Mouse (Mus musculus): ENCODE measurements around the gene Nup160. TPM values are rescaled to one million over a fixed set of nuclear protein-coding genes. Genes with fewer than 3 reads are reported as not detected.

The Nup160 gene
- polyA plus RNA-seq, 1 experiment, result 7.8 TPM

DNA sequence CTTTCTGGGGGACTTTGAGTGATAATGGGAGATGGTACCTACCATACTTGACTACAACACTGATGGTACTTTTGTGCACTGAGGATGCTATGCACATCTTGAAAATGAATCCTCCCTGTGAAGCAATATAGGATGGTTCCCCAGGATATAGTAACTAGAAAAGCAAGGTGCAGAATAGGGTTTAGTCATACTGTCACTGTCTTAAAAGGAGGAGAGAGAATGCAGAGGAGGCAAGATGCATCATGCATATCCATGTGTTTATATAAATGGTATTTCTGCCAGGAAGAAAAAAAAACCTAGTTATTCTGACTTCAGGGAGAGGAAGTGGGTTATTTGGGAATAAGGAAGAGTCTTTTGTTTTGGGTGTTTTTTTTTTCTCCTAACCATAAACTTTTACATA is 42.3 kb upstream of the Nup160 start:
- Histone ChIP-seq H3K27me3 (ENCODE audit: control insufficient read depth, insufficient read depth, insufficient read length) (no peaks in the 10 kb centered on the region), H3ac (ENCODE audit: control insufficient read depth, insufficient read length) (no peak overlapping the region), H3K4me3 (no peak overlapping the region), H3K36me3 (ENCODE audit: control insufficient read depth, insufficient read depth) (no peaks in the 10 kb centered on the region), H3K4me2 (ENCODE audit: low read depth) (no peak overlapping the region), H3K79me2 (ENCODE audit: control insufficient read depth, insufficient read depth) (no peaks in the 10 kb centered on the region)
- no peak for TF ChIP-seq USF1 (IDR thresholded peaks at IDR 0.05; ENCODE audit: low read depth)
- no peak for TF ChIP-seq E2F4 (IDR thresholded peaks at IDR 0.05; ENCODE audit: insufficient read depth)
- no peak for TF ChIP-seq TCF12 (IDR thresholded peaks at IDR 0.05; ENCODE audit: insufficient read depth, poor library complexity, severe bottlenecking)
- TF ChIP-seq SRF (IDR thresholded peaks at IDR 0.05; ENCODE audit: control insufficient read depth, insufficient read length, low read depth), result no peak
- TF ChIP-seq POLR2AphosphoS2 (IDR thresholded peaks at IDR 0.05; ENCODE audit: insufficient read length, low read depth), result no peak

GRCm38 (mm10) chr2:90635085-90635723 is 41.8 kb upstream of the Nup160 start:
- Histone ChIP-seq H3ac (ENCODE audit: control insufficient read depth, insufficient read length) (no peak overlapping the region), H3K4me3 (no peak overlapping the region), H3K36me3 (ENCODE audit: control insufficient read depth, insufficient read depth) (no peaks in the 10 kb centered on the region), H3K4me2 (ENCODE audit: low read depth) (no peak overlapping the region), H3K27me3 (ENCODE audit: control insufficient read depth, insufficient read depth, insufficient read length) (no peaks in the 10 kb centered on the region), H3K79me2 (ENCODE audit: control insufficient read depth, insufficient read depth) (no peaks in the 10 kb centered on the region)
- TF ChIP-seq POLR2A (IDR thresholded peaks at IDR 0.05; ENCODE audit: insufficient read length, low read depth), result no peak
- no peak for TF ChIP-seq USF1 (IDR thresholded peaks at IDR 0.05; ENCODE audit: low read depth)
- TF ChIP-seq CEBPB (IDR thresholded peaks at IDR 0.05; ENCODE audit: insufficient read depth, poor library complexity, severe bottlenecking), result no peak
- no peak for TF ChIP-seq MYOD1 (IDR thresholded peaks at IDR 0.05; ENCODE audit: control insufficient read depth in 1 of 3, insufficient read length in 2 of 3, low read depth in 2 of 3)
- no peak for TF ChIP-seq TCF12 (IDR thresholded peaks at IDR 0.05; ENCODE audit: insufficient read depth, poor library complexity, severe bottlenecking)
- TF ChIP-seq TCF3 (IDR thresholded peaks at IDR 0.05; ENCODE audit: insufficient read length, low read depth), result no peak
- no peak for TF ChIP-seq MAX (IDR thresholded peaks at IDR 0.05; ENCODE audit: low read depth)
- no peak for TF ChIP-seq POLR2AphosphoS2 (IDR thresholded peaks at IDR 0.05; ENCODE audit: insufficient read length, low read depth)
- no peak for TF ChIP-seq REST (IDR thresholded peaks at IDR 0.05; ENCODE audit: insufficient read depth, insufficient read length)
- no peak for TF ChIP-seq MYOG (IDR thresholded peaks at IDR 0.05; ENCODE audit: control insufficient read depth in 1 of 3, insufficient read depth in 1 of 3, insufficient read length in 2 of 3, low read depth in 2 of 3)
- no peak for TF ChIP-seq E2F4 (IDR thresholded peaks at IDR 0.05; ENCODE audit: insufficient read depth)
- no peak for TF ChIP-seq SRF (IDR thresholded peaks at IDR 0.05; ENCODE audit: control insufficient read depth, insufficient read length, low read depth)

- H3ac ChIP-seq (ENCODE audit: control insufficient read depth, insufficient read length), result no peak overlapping the region
- H3K27me3 ChIP-seq (ENCODE audit: control insufficient read depth, insufficient read depth, insufficient read length), result no peaks in the 10 kb centered on the region
- no peaks in the 10 kb centered on the region for H3K79me2 ChIP-seq (ENCODE audit: control insufficient read depth, insufficient read depth)
- no peaks in the 10 kb centered on the region for H3K36me3 ChIP-seq (ENCODE audit: control insufficient read depth, insufficient read depth)
- no peak overlapping the region for H3K4me3 ChIP-seq
- no peak overlapping the region for H3K4me2 ChIP-seq (ENCODE audit: low read depth)
- TF ChIP-seq USF1 (IDR thresholded peaks at IDR 0.05; ENCODE audit: low read depth) (peak; percentile 95), MAX (IDR thresholded peaks at IDR 0.05; ENCODE audit: low read depth) (no peak)
Observed at GRCm38 (mm10) chr2:90636853-90637252, 40.2 kb upstream of the Nup160 start.

- Histone ChIP-seq H3K79me2 (ENCODE audit: control insufficient read depth, insufficient read depth) (no peaks in the 10 kb centered on the region), H3ac (ENCODE audit: control insufficient read depth, insufficient read length) (no peak overlapping the region), H3K4me2 (ENCODE audit: low read depth) (no peak overlapping the region), H3K36me3 (ENCODE audit: control insufficient read depth, insufficient read depth) (no peaks in the 10 kb centered on the region), H3K4me3 (no peak overlapping the region), H3K27me3 (ENCODE audit: control insufficient read depth, insufficient read depth, insufficient read length) (no peaks in the 10 kb centered on the region)
- TF ChIP-seq POLR2AphosphoS2 (IDR thresholded peaks at IDR 0.05; ENCODE audit: insufficient read length, low read depth) (no peak), E2F4 (IDR thresholded peaks at IDR 0.05; ENCODE audit: insufficient read depth) (no peak), MAX (IDR thresholded peaks at IDR 0.05; ENCODE audit: low read depth) (no peak), SRF (IDR thresholded peaks at IDR 0.05; ENCODE audit: control insufficient read depth, insufficient read length, low read depth) (no peak), USF1 (IDR thresholded peaks at IDR 0.05; ENCODE audit: low read depth) (no peak), MYOD1 (IDR thresholded peaks at IDR 0.05; ENCODE audit: control insufficient read depth in 1 of 3, insufficient read length in 2 of 3, low read depth in 2 of 3) (no peak), CEBPB (IDR thresholded peaks at IDR 0.05; ENCODE audit: insufficient read depth, poor library complexity, severe bottlenecking) (no peak), TCF12 (IDR thresholded peaks at IDR 0.05; ENCODE audit: insufficient read depth, poor library complexity, severe bottlenecking) (no peak)
Observed at GRCm38 (mm10) chr2:90638986-90639746, 37.8 kb upstream of the Nup160 start.
